Mouse (Mus musculus) hematopoietic stem cell, adult 5-6 weeks (primary cell): ENCODE measurements around the gene Pik3r1. TPM values are rescaled to one million over a fixed set of nuclear protein-coding genes. Genes with fewer than 3 reads are reported as not detected.
A peak's percentile ranks its signal among the peaks of the same experiment; 100 is the strongest.

Experiments used
- ATAC-seq, 2 experiments: fragments of 125-278 bp in 1 of 2; replicated peaks in 1 of 2; 2 replicates each; pipeline ENCODE4 v1.8.0; 2016 to 2017; ENCODE audit warnings: inconsistent platforms in 2 of 2, mild to moderate bottlenecking in 2 of 2, moderate number of reproducible peaks in 2 of 2, low read depth in 1 of 2, moderate TSS enrichment in 1 of 2; ENCODE audit not compliant: low FRiP score in 2 of 2, poor library complexity in 2 of 2, severe bottlenecking in 2 of 2, insufficient read depth in 1 of 2, low TSS enrichment in 1 of 2
- total RNA-seq: library from RNA; stranded (forward); fragments of 172-1452, 232-1000 nt; gene quantifications from 2 replicates; pipeline ENCODE4 v1.2.3, GENCODE M21; 2017

Pik3r1 gene
- total RNA-seq, 1 experiment from 2014 or later, result 167 TPM

DNA sequence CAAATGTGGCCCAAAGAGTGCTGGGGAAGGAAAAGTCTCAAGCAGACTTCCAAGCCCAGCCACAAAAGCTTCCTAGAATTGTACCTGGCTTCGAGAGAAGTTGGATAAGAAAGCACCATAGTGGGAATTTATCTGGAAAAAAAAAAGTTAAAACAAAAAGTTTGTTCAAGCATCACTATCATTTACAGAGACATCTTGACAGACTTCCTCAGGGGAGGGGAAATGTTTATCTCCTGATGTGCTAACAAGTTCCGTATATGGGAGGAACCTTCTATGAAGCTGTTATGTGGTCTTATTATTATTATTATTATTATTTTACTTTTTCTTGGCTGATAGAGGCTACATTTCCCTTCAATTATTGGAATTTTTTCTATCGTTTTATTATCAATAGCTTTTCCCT, 94.1 kb downstream of the Pik3r1 start:
- no peak for ATAC-seq

DNA sequence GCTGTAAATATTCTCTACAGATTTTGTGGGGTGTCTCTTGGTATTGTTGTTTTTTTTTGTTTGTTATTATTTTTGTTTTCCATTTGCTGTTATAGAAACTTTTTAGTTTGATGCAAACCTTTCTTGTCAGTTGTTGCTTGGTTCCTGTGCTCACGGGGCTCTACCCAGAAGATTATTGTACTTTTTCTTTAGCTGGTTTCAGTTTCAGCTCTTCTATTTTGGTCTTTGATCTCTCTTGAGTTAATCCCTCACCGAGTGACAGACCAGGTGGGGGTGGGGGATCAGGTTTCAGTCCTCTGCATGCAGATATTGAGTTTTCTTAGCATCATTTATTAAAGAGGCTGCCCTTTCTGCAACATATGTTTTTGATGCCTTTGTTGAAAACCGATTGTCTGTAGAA, 99.2 kb downstream of the Pik3r1 start:
- no peak for ATAC-seq

DNA sequence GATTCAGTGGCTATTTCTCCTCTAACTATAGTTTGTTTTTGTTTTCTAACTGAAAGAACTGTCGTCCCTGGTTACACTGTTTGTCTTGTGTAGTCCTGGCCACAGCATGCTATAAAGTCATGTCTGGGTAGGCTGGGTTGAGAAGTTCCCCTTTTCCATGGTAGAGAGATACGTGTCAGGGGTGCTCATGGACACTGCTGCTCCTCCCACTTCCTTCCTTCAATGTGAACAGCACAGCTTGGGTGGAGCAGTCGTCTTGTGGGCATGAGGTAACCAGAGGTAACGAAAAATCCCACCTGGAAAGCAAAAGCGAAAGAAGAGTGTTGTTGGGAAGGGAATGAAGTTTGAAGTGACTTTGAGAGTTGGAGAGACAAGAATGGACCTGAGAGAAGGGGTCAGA, 104.0 kb downstream of the Pik3r1 start:
- peak; percentile 83 to 92 for ATAC-seq

DNA sequence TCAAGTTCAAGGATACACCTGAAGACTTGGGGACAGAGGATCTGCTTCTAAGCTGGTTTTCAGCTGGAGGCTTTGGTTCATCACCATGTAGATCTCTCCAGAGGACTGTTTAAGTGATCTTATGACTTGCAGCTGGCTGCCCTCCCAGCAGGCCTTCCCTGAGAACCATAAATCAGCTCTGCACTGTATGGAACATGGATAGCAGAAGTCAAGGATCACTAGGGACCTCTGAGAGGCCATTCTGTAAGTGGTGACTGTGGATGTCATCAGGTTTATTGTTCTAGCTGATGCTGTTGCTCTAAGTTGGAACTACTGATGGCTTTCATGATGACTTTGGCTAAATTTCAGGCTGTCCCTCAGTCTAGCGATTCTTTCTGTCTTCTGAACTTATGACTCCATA, 105.1 kb downstream of the Pik3r1 start:
- ATAC-seq, result no peak

DNA sequence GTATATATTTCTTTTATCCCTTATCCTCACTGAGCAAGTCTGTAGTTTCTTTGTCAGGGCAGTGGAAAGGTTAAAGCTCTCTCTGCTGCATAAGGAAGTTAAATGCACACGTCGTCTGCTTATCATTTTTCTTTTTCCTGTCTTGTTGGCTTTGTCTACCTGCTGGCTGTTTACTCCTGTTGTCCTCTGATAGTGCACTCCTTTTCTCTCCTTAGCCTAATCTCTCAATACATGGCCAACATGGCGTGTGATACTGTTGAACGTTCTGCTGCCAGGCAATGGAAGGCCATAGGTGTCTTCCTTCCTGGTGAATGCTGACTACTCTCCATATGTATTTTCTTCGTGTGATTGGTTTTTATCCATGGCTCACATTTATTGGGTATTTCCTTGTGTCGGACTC, 106.5 kb downstream of the Pik3r1 start:
- ATAC-seq, result no peak

DNA sequence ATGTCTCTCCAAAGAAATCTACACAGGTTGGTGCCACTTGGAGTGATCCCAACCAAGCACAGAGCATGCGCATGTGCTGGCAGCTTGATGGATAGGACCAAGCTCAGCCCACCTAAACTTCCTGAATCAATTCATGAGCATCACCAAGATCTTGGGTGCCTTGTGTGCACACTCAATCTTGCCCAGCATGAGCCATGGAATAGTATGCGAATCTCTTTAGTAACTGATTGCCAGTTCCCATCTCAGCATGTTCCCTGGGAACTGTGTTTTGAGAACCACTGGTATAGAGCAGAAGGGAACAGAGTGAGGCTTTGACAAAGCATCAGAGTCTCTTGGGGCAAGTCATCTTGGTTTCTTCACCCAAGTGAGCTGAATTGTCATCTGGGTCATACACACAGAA, 107.8 kb downstream of the Pik3r1 start:
- no peak for ATAC-seq

DNA sequence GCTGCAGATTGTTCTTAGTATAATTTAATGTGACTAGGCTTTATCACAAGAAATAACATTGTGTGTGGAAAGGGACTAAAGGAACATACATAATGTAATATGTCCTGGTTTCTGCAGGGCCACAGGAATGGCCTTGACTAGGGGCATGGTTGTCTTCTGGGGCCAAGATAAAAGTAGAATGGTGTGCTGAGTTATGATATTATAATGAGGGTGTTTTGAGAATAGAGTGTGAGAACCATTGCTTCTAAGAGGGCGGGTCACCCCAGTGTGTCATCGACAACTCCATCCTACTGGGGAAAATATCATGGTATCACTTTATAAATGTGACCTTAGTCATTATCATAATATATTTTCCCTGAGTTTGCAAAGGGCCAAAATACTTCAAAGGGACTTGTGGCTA, 115.9 kb downstream of the Pik3r1 start:
- ATAC-seq, result no peak

DNA sequence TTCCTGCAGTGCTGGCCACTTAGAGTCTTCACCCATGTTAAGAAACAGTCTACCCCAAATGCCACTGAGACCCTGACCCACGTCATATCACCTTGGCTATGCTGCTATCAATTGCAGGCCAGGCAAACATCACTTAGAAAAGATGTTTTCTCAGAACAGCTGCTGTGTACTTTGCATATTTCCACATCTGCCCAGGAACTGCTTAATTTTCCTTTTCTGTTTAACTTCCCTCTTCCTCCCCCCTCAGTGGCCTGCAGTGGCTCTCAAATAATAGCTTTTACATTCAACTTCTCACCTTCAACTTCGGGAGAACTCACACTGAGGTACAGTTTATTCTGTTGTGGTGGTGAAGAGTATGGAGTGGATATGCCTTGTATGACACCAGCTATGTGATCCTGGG, 126.4 kb downstream of the Pik3r1 start:
- no peak for ATAC-seq

DNA sequence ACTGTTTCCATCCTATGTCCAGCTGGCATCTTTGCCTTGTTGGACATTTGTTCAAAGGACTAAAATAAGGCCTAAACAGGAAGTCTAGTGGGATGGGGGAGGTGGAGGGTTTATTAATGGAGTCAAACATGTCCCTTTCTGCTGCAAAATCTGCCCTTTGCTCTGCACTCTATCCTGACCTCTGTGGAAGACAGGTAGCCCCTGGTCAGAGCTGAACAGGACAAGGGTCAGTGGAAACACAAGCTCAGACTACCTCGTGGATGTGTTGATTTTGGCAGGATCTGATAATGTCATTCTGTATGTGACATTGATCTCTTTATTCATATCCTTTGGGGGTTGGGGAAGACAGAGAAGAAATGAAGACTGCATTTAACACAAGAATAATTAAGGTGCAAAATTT, 132.2 kb downstream of the Pik3r1 start:
- no peak for ATAC-seq

DNA sequence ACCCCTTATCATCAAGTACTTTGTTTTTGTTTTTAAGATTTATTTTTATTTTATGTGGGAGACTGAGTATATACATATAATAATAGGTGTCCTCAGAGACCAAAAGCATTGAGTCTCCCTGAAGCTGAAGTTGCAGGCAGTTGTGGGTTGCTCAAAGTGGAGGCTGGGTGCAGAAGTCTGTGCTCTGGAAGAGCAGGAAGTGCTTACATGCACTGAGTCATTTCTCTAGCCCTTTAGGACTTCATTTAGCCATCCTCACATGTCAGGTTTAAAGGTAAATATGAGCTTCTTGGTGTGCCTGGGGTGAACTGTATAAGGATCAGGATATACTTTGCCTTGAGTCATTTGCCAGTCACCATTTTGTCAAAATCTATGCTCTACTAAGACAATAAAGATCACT, 133.6 kb downstream of the Pik3r1 start:
- ATAC-seq, result no peak

DNA sequence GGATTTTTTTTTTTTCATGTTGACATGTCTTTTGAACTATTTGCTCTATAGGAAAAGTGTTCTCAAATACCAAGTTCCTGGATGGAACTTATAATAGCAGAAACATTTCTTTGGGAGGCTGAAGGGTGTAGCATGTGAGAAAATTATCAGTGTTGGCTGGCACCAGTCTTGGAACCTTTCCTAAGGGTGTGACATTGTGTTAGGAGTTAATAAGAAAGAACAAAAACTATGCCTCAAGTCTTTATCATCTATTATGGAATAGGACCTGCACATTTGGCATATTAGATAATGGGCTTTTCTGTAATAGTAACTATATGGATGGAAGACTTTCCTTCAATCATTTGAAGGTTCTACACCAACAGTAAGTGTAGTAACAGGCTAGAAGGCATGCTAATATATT, 134.4 kb downstream of the Pik3r1 start:
- no peak for ATAC-seq

DNA sequence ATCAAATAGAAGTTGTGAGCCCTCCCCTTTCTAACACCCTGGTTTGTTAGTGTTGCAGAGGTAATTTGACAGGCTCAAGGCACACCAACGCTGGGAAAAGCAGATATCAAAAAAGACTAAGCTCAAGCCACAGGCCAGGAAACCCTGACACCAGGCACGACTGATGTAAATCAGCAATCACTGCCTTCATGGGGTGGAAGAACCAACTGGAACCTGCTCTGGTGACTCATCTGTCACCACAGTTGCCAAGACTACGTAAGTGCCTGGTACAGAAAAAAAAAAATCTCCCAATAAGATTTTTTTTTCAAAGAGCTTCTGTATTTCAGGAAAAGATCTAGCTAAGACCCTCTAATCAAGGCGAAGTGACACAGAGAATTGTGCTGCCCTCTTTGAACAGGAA, 135.2 kb downstream of the Pik3r1 start:
- ATAC-seq, result peak; percentile 54 to 56; a peak in 3 of 4 replicates

DNA sequence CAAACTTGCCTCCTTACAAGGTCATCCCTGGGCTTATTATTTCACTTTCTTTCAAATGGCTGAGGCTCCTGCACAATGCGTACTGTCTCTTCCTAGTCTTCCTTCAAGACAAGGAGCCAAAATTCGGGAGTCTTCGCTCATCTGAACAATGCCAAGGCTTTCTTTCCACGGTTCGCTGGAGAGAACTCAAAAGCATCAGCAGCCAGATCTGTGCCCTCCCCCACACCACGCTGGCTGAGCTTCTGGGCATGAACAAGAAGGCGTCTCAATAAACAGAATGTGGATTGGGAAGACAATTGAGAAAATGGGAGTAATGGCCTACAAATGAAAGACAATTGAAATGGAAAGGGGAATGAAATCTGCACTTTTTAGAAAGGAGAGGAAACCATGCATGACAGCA, 136.5 kb downstream of the Pik3r1 start:
- ATAC-seq, result no peak
